Mouse (Mus musculus) forebrain, embryonic 16.5 days (tissue): Measurements from ENCODE around the gene Ccdc86. TPM values are rescaled to one million over a fixed set of nuclear protein-coding genes. Genes with fewer than 3 reads are reported as not detected.

ENCODE experiments used
- ATAC-seq: fragments of 200-750 bp; cut with Nextera tagmentation; 2 replicates; pipeline ENCODE4 v1.8.0; 2017; ENCODE audit warnings: mild to moderate bottlenecking, moderate library complexity
- H3K27ac ChIP-seq: fragments of 300-500 bp; sonication (generic); 2 replicates; pipeline ENCODE4 v1.5.1; 2014; ENCODE audit warnings: low read length, control low read depth
- H3K27me3 ChIP-seq: fragments of 300-500 bp; sonication (generic); replicated peaks from 2 replicates; pipeline ENCODE4 v1.6.1; 2014; ENCODE audit warnings: low read length; ENCODE audit not compliant: control insufficient read depth, insufficient read depth
- H3K36me3 ChIP-seq: fragments of 300-500 bp; sonication (generic); 2 replicates; pipeline ENCODE4 v1.6.1; 2014; ENCODE audit not compliant: control insufficient read depth, insufficient read depth
- H3K4me1 ChIP-seq: fragments of 300-500 bp; sonication (generic); replicated peaks from 2 replicates; pipeline ENCODE4 v1.6.1; 2014; ENCODE audit warnings: low read length; ENCODE audit not compliant: control insufficient read depth, insufficient read depth
- H3K4me2 ChIP-seq: fragments of 300-500 bp; sonication (generic); 2 replicates; pipeline ENCODE4 v1.6.1; 2014; ENCODE audit warnings: mild to moderate bottlenecking, low read length, control low read depth
- H3K4me3 ChIP-seq: fragments of 300-500 bp; sonication (generic); replicated peaks from 2 replicates; pipeline ENCODE4 v1.5.1; 2014; ENCODE audit warnings: mild to moderate bottlenecking, low read length, control low read depth
- H3K9ac ChIP-seq: fragments of 300-500 bp; sonication (generic); replicated peaks from 2 replicates; pipeline ENCODE4 v1.6.1; 2014; ENCODE audit warnings: low read depth, low read length, control low read depth
- H3K9me3 ChIP-seq: fragments of 300-500 bp; sonication (generic); 2 replicates; pipeline ENCODE4 v1.6.1; 2016; ENCODE audit warnings: low read length; ENCODE audit not compliant: control insufficient read depth
- WGBS: fragments of 180-500 bp; shearing (Covaris S2); extraction: QIAGEN DNeasy Blood & Tissue Kit; methylation state at CpG from one replicate; pipeline ENCODE4 v1.1.7; 2014; 5-methylcytosine and 5-hydroxymethylcytosine counted together
- polyA plus RNA-seq: library from polyadenylated mRNA; unstranded; fragments of >200 nt; fragmentation: Nextera tagmentation; extraction: Ambion mirVana; gene quantifications from 2 replicates; pipeline ENCODE4 v1.2.1, GENCODE M21; 2015

The Ccdc86 gene
- polyA plus RNA-seq, 1 experiment from 2014 or later = 18.8 TPM

DNA sequence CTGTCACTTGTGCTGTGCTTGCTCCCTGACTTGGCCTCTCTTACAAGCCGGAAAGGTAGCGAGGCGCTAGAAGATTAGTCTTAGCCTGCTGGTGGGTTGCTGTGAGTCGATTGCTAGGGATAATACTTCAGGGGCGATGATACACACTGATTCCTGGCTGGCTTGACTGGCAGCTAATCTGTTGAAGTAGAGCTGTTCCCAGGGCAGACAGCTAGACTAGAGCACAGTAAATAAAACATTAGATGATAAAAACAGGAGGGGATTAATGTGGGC, 43.4 kb downstream of the Ccdc86 start:
- Histone ChIP-seq H3K9me3 (no peaks in the 10 kb centered on the region), H3K36me3 (peaks cover 41% of the 10 kb centered on the region), H3K27ac (no peak overlapping the region)

DNA sequence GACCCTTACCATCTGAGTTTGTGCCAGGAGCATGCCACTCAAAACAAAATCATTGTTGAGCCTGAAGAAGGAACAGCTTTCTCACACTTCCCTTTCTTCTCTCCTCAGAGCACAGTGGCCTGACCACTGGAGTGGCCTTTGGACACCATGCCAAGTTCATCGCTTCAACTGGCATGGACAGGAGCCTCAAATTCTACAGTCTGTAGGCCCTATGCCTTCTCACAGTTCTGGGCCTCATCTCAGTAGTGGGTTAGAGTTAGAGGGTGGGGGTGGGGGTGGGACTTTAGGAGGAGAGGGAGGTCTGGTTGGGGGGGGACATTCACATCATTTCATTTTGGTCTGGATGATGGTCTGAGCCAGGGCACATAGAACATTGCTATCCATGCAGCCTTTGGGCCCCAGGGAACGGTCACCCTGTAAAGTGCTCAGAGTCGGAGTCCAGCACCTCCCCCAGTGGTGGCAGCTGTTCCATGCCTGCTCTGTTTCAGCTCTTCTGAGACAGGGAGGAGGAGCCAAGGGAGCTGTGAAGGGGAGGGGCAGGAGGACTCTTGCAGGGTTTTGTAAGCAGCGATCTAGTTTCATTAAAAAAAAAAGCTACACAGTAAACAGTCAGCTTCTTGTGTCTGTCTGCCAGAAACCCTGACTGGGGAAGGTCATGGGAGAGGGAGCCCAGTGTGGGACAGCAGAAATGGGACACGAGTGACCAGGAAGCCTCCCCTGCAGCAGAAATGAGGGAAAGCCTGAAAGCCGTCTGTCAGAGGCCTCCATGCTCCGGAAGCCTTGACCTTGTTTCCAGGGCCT, 43.9 kb downstream of the Ccdc86 start:
- H3K36me3 ChIP-seq = peaks cover 46% of the 10 kb centered on the region
- no peak overlapping the region for H3K4me3 ChIP-seq
- no peak overlapping the region for H3K4me2 ChIP-seq
- WGBS = 68% methylated on average over 7 of the region's 7 CpGs
- no peak for ATAC-seq
- H3K27me3 ChIP-seq = no peaks in the 10 kb centered on the region
- H3K9ac ChIP-seq = no peak overlapping the region
- H3K9me3 ChIP-seq = no peaks in the 10 kb centered on the region
- H3K27ac ChIP-seq = no peak overlapping the region
- H3K4me1 ChIP-seq = no peaks in the 10 kb centered on the region

More for the DNA sequence above, 43.4 kb downstream of the Ccdc86 start:
- H3K9ac ChIP-seq = no peak overlapping the region
- H3K4me2 ChIP-seq = no peak overlapping the region
- WGBS = 90% methylated on average over 5 of the region's 5 CpGs
- no peaks in the 10 kb centered on the region for H3K27me3 ChIP-seq
- ATAC-seq = no peak
- H3K4me1 ChIP-seq = no peaks in the 10 kb centered on the region
- H3K4me3 ChIP-seq = no peak overlapping the region

DNA sequence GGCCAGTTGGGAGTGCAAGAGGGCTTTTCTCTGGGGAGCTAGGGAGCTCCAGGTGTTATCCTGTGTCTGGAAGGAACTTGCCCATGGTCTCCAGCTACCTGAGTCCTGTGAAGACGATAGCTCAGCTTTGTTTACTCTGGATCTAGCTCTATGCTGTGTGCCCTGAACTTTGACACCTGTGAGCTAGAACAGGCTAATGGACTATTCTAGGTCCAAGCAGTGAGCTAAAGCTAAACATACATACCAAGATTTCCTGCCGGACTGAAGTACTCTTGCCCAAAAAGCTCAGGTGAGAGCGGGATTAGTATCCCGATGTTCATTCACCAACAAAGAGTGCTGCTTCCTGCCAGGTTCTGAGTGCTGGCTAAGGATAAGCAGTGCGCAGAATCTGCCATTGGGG, 44.6 kb downstream of the Ccdc86 start:
- 93% methylated on average over 5 of the region's 5 CpGs for WGBS
- Histone ChIP-seq H3K27ac (no peak overlapping the region), H3K36me3 (peaks cover 52% of the 10 kb centered on the region), H3K4me1 (no peaks in the 10 kb centered on the region), H3K4me2 (no peak overlapping the region), H3K27me3 (no peaks in the 10 kb centered on the region), H3K4me3 (no peak overlapping the region), H3K9me3 (no peaks in the 10 kb centered on the region), H3K9ac (no peak overlapping the region)
- ATAC-seq = no peak

DNA sequence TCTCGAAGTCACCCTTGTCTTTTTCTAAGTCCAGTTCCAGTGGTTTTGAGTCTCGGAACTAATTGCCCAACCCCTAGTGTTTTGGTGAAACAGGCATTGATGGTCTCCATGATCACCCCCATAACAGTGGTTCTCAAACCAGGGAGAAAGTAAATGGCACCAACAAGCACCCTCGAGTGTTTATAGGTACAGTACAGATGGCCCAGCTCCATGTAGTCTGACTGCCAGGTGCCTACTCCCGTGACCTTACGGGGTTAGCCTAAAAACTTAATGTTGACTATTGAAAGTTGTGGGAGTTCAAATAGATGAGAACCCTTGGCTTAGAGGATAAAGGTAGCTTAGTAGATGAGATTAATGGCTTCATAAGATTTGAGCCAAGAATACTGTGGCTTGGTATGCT, 48.0 kb downstream of the Ccdc86 start:
- no peak for ATAC-seq
- 96% methylated on average over 5 of the region's 5 CpGs for WGBS

DNA sequence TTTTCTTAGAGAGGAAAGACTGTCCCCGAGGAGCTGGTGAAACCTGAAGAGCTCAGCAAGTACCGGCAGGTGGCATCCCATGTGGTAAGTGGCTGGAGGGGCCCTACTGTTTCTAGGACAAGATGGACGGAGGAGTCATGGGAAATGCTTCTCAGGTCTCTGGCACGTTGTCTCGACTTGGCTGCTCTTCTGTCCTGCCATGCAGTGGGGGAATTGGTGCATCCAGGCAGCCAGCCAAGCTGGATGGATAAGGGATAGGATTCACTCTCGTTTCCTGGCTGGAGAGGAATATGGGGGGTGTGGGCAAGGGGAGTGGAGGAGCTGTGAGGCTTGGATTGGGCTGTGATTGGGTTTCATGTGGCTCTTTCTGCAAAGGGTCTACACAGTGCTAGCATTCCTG, 48.8 kb downstream of the Ccdc86 start:
- WGBS = 72% methylated on average over 6 of the region's 6 CpGs
- Histone ChIP-seq H3K4me1 (peaks cover 17% of the 10 kb centered on the region), H3K36me3 (peaks cover 49% of the 10 kb centered on the region), H3K9me3 (no peaks in the 10 kb centered on the region), H3K4me2 (no peak overlapping the region), H3K27me3 (no peaks in the 10 kb centered on the region), H3K9ac (no peak overlapping the region), H3K4me3 (no peak overlapping the region), H3K27ac (no peak overlapping the region)
- no peak for ATAC-seq

More for the DNA sequence above, 48.0 kb downstream of the Ccdc86 start:
- Histone ChIP-seq H3K9ac (no peak overlapping the region), H3K36me3 (peaks cover 53% of the 10 kb centered on the region), H3K27ac (no peak overlapping the region), H3K27me3 (no peaks in the 10 kb centered on the region), H3K4me3 (no peak overlapping the region), H3K9me3 (no peaks in the 10 kb centered on the region), H3K4me1 (peaks cover 12% of the 10 kb centered on the region), H3K4me2 (no peak overlapping the region)

DNA sequence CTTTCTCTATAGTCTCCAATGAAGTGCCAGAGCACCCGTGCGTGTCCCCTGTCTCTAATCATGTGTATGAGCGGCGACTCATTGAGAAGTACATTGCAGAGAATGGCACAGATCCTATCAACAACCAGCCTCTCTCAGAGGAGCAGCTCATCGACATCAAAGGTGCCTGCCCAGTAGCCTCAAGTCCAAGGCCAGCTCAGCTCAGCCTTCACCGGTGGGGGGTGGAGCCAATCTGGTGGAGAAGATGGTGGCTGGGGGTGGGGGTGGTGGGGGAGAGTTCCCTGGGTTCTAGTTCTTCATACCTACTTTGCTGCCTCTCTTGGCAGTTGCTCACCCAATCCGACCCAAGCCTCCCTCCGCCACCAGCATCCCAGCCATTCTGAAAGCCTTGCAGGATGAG, 51.6 kb downstream of the Ccdc86 start:
- H3K4me2 ChIP-seq = no peak overlapping the region

DNA sequence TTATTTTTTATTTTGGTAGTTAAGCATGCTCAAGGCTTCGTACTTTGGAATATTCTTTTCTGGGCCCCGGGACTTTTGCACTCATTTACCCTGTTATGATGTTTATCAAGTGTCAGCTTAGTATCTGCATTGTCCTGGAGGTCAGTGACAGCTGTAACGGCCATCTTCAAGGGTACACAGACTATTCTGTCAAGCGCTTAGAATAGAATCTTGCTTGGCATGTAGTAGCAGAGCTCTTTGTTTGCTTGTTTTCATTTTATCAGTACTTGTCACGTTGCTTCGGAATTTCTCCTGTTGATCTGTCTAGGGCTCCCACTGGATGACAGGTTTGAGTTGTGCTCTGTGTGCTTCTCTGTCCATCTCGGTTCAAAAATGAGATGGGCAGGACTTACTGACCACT, 52.2 kb downstream of the Ccdc86 start:
- Histone ChIP-seq H3K9ac (no peak overlapping the region), H3K27ac (no peak overlapping the region), H3K36me3 (peaks cover 26% of the 10 kb centered on the region), H3K4me2 (no peak overlapping the region; the same call in 1 of the 2 replicates), H3K4me3 (no peak overlapping the region), H3K9me3 (no peaks in the 10 kb centered on the region), H3K4me1 (peaks cover 22% of the 10 kb centered on the region), H3K27me3 (no peaks in the 10 kb centered on the region)
- 82% methylated on average over 7 of the region's 7 CpGs for WGBS
- no peak for ATAC-seq

More for the DNA sequence above, 51.6 kb downstream of the Ccdc86 start:
- H3K4me3 ChIP-seq = no peak overlapping the region
- H3K27me3 ChIP-seq = no peaks in the 10 kb centered on the region
- 94% methylated on average over 8 of the region's 8 CpGs for WGBS
- H3K9ac ChIP-seq = no peak overlapping the region
- H3K4me1 ChIP-seq = peaks cover 22% of the 10 kb centered on the region
- no peaks in the 10 kb centered on the region for H3K9me3 ChIP-seq
- H3K27ac ChIP-seq = no peak overlapping the region
- peaks cover 29% of the 10 kb centered on the region for H3K36me3 ChIP-seq
- no peak for ATAC-seq

DNA sequence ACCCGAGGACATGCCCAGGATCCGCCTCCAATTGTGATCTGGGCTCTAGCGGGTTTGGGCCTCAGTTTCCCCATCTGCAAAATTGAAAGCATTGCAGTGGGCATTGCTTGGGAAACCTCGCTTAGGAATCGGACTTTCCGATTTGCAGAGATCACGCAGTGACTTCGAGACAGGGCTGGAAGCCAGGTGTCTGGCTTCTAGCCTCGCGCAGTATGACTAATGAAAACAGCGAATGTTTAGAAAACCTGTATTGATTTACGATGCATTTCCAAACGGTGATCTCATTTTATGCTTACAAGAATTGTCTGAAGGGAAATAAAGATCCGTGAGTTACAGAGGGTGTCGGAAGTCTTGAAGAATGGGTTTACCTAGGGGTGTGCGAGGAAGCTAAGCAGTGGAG, 53.4 kb downstream of the Ccdc86 start:
- H3K4me3 ChIP-seq = peak overlapping the region; percentile 96
- no peaks in the 10 kb centered on the region for H3K9me3 ChIP-seq
- H3K27me3 ChIP-seq = no peaks in the 10 kb centered on the region
- peaks cover 22% of the 10 kb centered on the region for H3K4me1 ChIP-seq
- peaks cover 15% of the 10 kb centered on the region for H3K36me3 ChIP-seq
- H3K27ac ChIP-seq = no peak overlapping the region; the same call in 1 of the 2 replicates
- ATAC-seq = no peak
- H3K9ac ChIP-seq = peak overlapping the region; percentile 89
- WGBS = under 1% methylated on average over 16 of the region's 16 CpGs
- H3K4me2 ChIP-seq = peak overlapping the region; percentile 96

DNA sequence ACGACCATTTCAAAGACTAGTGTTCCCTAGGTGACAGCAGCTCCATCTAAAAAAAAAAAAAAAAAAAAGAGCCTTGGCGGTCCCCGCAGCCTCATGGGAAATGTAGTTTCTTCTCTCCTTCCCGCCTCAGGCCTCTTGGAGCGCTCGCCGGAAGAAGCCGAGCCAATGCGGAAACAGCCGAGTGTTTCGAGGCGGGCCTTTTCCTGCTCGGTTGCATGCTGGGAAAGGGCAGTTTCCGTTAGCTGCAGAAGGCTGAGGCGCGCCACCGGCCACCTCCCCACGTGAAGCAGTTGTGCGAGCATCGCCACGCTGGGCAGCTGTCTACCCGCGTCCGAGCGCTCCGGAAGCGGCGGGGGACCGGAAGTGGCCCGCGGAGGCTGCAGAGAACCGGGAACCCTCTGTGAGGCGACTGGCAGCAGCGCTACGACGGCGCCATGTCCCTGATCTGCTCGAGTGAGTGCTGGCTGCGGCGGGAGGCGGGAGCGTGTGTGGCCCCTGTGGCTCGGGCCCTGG, 54.0 kb downstream of the Ccdc86 start, which contains the start of gene Prpf19:
Gene Prpf19, plus strand, starts transcription at position 216 of the 513 bp plus-strand sequence.
- peaks cover 9% of the 10 kb centered on the region for H3K36me3 ChIP-seq
- H3K4me3 ChIP-seq = peak within 1 kb of the TSS; percentile 96
- H3K9me3 ChIP-seq = no peaks in the 10 kb centered on the region
- peak within 1 kb of the TSS; percentile 89 for H3K9ac ChIP-seq
- H3K4me1 ChIP-seq = peaks cover 22% of the 10 kb centered on the region
- no peaks in the 10 kb centered on the region for H3K27me3 ChIP-seq
- H3K4me2 ChIP-seq = peak within 1 kb of the TSS; percentile 96
- H3K27ac ChIP-seq = peak within 1 kb of the TSS; percentile 93
- peak; percentile 97 for ATAC-seq
- under 1% methylated on average over 43 of the region's 43 CpGs for WGBS
